Mouse (Mus musculus) intestine, embryonic 16.5 days (tissue): ENCODE results near the gene Lrrfip2. TPM values are rescaled to one million over a fixed set of nuclear protein-coding genes. Genes with fewer than 3 reads are reported as not detected.

ENCODE experiments used
- ATAC-seq: fragments of 200-750 bp; cut with Nextera tagmentation; 2 replicates; pipeline ENCODE4 v1.8.0; 2017; ENCODE audit warnings: moderate TSS enrichment, moderate library complexity
- H3K27ac ChIP-seq: fragments of 300-500 bp; sonication (generic); 2 replicates; pipeline ENCODE4 v1.5.1; 2014; ENCODE audit warnings: mild to moderate bottlenecking, low read length
- H3K27me3 ChIP-seq: fragments of 300-500 bp; sonication (generic); replicated peaks from 2 replicates; pipeline ENCODE4 v1.6.1; 2014; ENCODE audit warnings: low read length, control low read depth, mixed read lengths; ENCODE audit not compliant: control insufficient read depth, insufficient read depth
- H3K36me3 ChIP-seq: fragments of 300-500 bp; sonication (generic); 2 replicates; pipeline ENCODE4 v1.6.1; 2014; ENCODE audit warnings: low read length, control low read depth; ENCODE audit not compliant: control insufficient read depth, insufficient read depth
- H3K4me1 ChIP-seq: fragments of 300-500 bp; sonication (generic); 2 replicates; pipeline ENCODE4 v1.6.1; 2014; ENCODE audit warnings: low read length, control low read depth, mixed read lengths; ENCODE audit not compliant: control insufficient read depth, insufficient read depth
- H3K4me2 ChIP-seq: fragments of 300-500 bp; sonication (generic); 2 replicates; pipeline ENCODE4 v1.6.1; 2014; ENCODE audit warnings: low read depth, low read length, control low read depth
- H3K4me3 ChIP-seq: fragments of 300-500 bp; sonication (generic); 2 replicates; pipeline ENCODE4 v1.5.1; 2014; ENCODE audit warnings: mild to moderate bottlenecking, low read length
- H3K9ac ChIP-seq: fragments of 300-500 bp; sonication (generic); 2 replicates; pipeline ENCODE4 v1.6.1; 2014; ENCODE audit warnings: low read depth, low read length
- H3K9me3 ChIP-seq: fragments of 300-500 bp; sonication (generic); 2 replicates; pipeline ENCODE4 v1.6.1; 2016; ENCODE audit warnings: low read length, control low read depth; ENCODE audit not compliant: control insufficient read depth
- WGBS: fragments of 180-500 bp; shearing (Covaris S2); extraction: QIAGEN DNeasy Blood & Tissue Kit; methylation state at CpG from one replicate; pipeline ENCODE4 v1.1.7; 2014; 5-methylcytosine and 5-hydroxymethylcytosine counted together
- polyA plus RNA-seq: library from polyadenylated mRNA; unstranded; fragments of >200 nt; fragmentation: Nextera tagmentation; extraction: Ambion mirVana; gene quantifications from 2 replicates; pipeline ENCODE4 v1.2.1, GENCODE M21; 2015

Lrrfip2 gene
- polyA plus RNA-seq, 1 experiment from 2014 or later, result 38.4 TPM

- H3K27ac ChIP-seq, result no peak overlapping the region
- 86% methylated on average over 1 of the region's 1 CpGs for WGBS
- ATAC-seq, result no peak
These were observed 80.9 kb downstream of the Lrrfip2 start for GRCm38 (mm10) chr9:111198332-111198731.

GRCm38 (mm10) chr9:111200208-111200607 is 82.8 kb downstream of the Lrrfip2 start:
- Histone ChIP-seq H3K36me3 (peaks cover 7% of the 10 kb centered on the region), H3K4me3 (no peak overlapping the region), H3K9ac (no peak overlapping the region), H3K27me3 (no peaks in the 10 kb centered on the region), H3K4me2 (no peak overlapping the region), H3K4me1 (0 out of 2 replicates have a peak, but pooled peaks cover 6% of the 10 kb centered on the region), H3K9me3 (no peaks in the 10 kb centered on the region), H3K27ac (no peak overlapping the region)
- no peak for ATAC-seq

More at GRCm38 (mm10) chr9:111198332-111198731, 80.9 kb downstream of the Lrrfip2 start:
- Histone ChIP-seq H3K27me3 (no peaks in the 10 kb centered on the region), H3K36me3 (peaks cover 7% of the 10 kb centered on the region), H3K4me2 (no peak overlapping the region), H3K9me3 (no peaks in the 10 kb centered on the region), H3K9ac (no peak overlapping the region), H3K4me3 (no peak overlapping the region), H3K4me1 (no peaks in the 10 kb centered on the region)

GRCm38 (mm10) chr9:111204601-111205375 is 87.4 kb downstream of the Lrrfip2 start:
- ATAC-seq, result no peak

GRCm38 (mm10) chr9:111207683-111208082 is 90.3 kb downstream of the Lrrfip2 start:
- 57% methylated on average over 3 of the region's 3 CpGs for WGBS
- no peak overlapping the region for H3K27ac ChIP-seq
- no peak overlapping the region for H3K4me2 ChIP-seq
- no peak overlapping the region for H3K4me3 ChIP-seq
- ATAC-seq, result no peak
- no peaks in the 10 kb centered on the region for H3K9me3 ChIP-seq
- H3K36me3 ChIP-seq, result peaks cover 3% of the 10 kb centered on the region; the same call in 1 of the 2 replicates
- H3K4me1 ChIP-seq, result peaks cover 21% of the 10 kb centered on the region
- H3K27me3 ChIP-seq, result no peaks in the 10 kb centered on the region
- no peak overlapping the region for H3K9ac ChIP-seq

More at GRCm38 (mm10) chr9:111204601-111205375, 87.4 kb downstream of the Lrrfip2 start:
- H3K36me3 ChIP-seq, result peaks cover 7% of the 10 kb centered on the region; the same call in 1 of the 2 replicates
- no peak overlapping the region for H3K4me2 ChIP-seq
- H3K27me3 ChIP-seq, result no peaks in the 10 kb centered on the region
- H3K4me1 ChIP-seq, result 0 out of 2 replicates have a peak, but pooled peaks cover 6% of the 10 kb centered on the region
- H3K9ac ChIP-seq, result no peak overlapping the region
- no peak overlapping the region for H3K4me3 ChIP-seq
- H3K9me3 ChIP-seq, result no peaks in the 10 kb centered on the region
- WGBS, result 63% methylated on average over 9 of the region's 9 CpGs
- H3K27ac ChIP-seq, result no peak overlapping the region

GRCm38 (mm10) chr9:111208185-111208584 is 90.8 kb downstream of the Lrrfip2 start:
- Histone ChIP-seq H3K4me3 (no peak overlapping the region), H3K9me3 (no peaks in the 10 kb centered on the region), H3K27ac (no peak overlapping the region), H3K4me2 (no peak overlapping the region), H3K36me3 (peaks cover 3% of the 10 kb centered on the region; the same call in 1 of the 2 replicates), H3K27me3 (no peaks in the 10 kb centered on the region), H3K9ac (no peak overlapping the region), H3K4me1 (peaks cover 25% of the 10 kb centered on the region)
- 94% methylated on average over 3 of the region's 3 CpGs for WGBS
- ATAC-seq, result no peak

GRCm38 (mm10) chr9:111209158-111209699 is 91.8 kb downstream of the Lrrfip2 start:
- WGBS, result 94% methylated on average over 7 of the region's 7 CpGs
- Histone ChIP-seq H3K4me2 (no peak overlapping the region), H3K9me3 (no peaks in the 10 kb centered on the region), H3K27me3 (no peaks in the 10 kb centered on the region), H3K4me3 (no peak overlapping the region), H3K4me1 (peaks cover 27% of the 10 kb centered on the region), H3K27ac (no peak overlapping the region), H3K9ac (no peak overlapping the region), H3K36me3 (0 out of 2 replicates have a peak, but pooled peaks cover 3% of the 10 kb centered on the region)
- no peak for ATAC-seq

- no peak overlapping the region; the same call in 1 of the 2 replicates for H3K27ac ChIP-seq
- H3K4me3 ChIP-seq, result no peak overlapping the region
- 0 out of 2 replicates have a peak, but pooled peaks have one; percentile 38 for ATAC-seq
- WGBS, result 73% methylated on average over 4 of the region's 4 CpGs
- H3K9ac ChIP-seq, result no peak overlapping the region
- 0 out of 2 replicates have a peak, but pooled peaks cover 3% of the 10 kb centered on the region for H3K36me3 ChIP-seq
- H3K27me3 ChIP-seq, result no peaks in the 10 kb centered on the region
- no peaks in the 10 kb centered on the region for H3K9me3 ChIP-seq
- no peak overlapping the region for H3K4me2 ChIP-seq
- H3K4me1 ChIP-seq, result peaks cover 22% of the 10 kb centered on the region
These were observed 93.0 kb downstream of the Lrrfip2 start for GRCm38 (mm10) chr9:111210412-111210811.

- H3K4me2 ChIP-seq, result no peak overlapping the region
- H3K9me3 ChIP-seq, result no peaks in the 10 kb centered on the region
- no peak overlapping the region for H3K4me3 ChIP-seq
- peaks cover 22% of the 10 kb centered on the region for H3K4me1 ChIP-seq
- no peaks in the 10 kb centered on the region for H3K27me3 ChIP-seq
- no peak overlapping the region for H3K9ac ChIP-seq
- WGBS, result 47% methylated on average over 10 of the region's 10 CpGs
- H3K36me3 ChIP-seq, result 0 out of 2 replicates have a peak, but pooled peaks cover 3% of the 10 kb centered on the region
- H3K27ac ChIP-seq, result peak overlapping the region; percentile 86
- peak; percentile 86 for ATAC-seq
These were observed 94.0 kb downstream of the Lrrfip2 start for GRCm38 (mm10) chr9:111211122-111212041.

- ATAC-seq, result no peak
- Histone ChIP-seq H3K9me3 (no peaks in the 10 kb centered on the region), H3K36me3 (0 out of 2 replicates have a peak, but pooled peaks cover 8% of the 10 kb centered on the region), H3K27ac (peak overlapping the region; percentile 57), H3K9ac (no peak overlapping the region), H3K4me2 (no peak overlapping the region), H3K4me1 (peaks cover 22% of the 10 kb centered on the region), H3K4me3 (no peak overlapping the region), H3K27me3 (no peaks in the 10 kb centered on the region)
- WGBS, result 63% methylated on average over 6 of the region's 6 CpGs
These were observed 96.1 kb downstream of the Lrrfip2 start for GRCm38 (mm10) chr9:111213501-111213900.
